Mouse (Mus musculus) cerebellum, adult 2 months (tissue): ENCODE results near the gene Rpl11. TPM values are rescaled to one million over a fixed set of nuclear protein-coding genes. Genes with fewer than 3 reads are reported as not detected.
"Not testable (repeated sequence)": the region's sequence is repeated elsewhere in the genome, so short reads cannot be mapped to it uniquely, and the experiment has no call there.

Experiments used
- DNase-seq, 2 experiments: peaks; one replicate each; pipeline ENCODE4 v3.0.0; 2021
- H3K27ac ChIP-seq: fragments of 200-500 bp; 2 replicates; pipeline ENCODE4 v1.5.1; 2012; ENCODE audit warnings: low read length, control low read depth, inconsistent platforms; ENCODE audit not compliant: insufficient read depth
- H3K27me3 ChIP-seq: fragments of 200-500 bp; 2 replicates; pipeline ENCODE4 v1.6.1; 2012; ENCODE audit warnings: inconsistent platforms, mild to moderate bottlenecking, low read length, moderate library complexity; ENCODE audit not compliant: control insufficient read depth, insufficient read depth
- H3K4me1 ChIP-seq: fragments of 200-500 bp; 2 replicates; pipeline ENCODE4 v1.6.1; 2011; ENCODE audit warnings: low read length; ENCODE audit not compliant: control insufficient read depth, insufficient read depth
- H3K4me3 ChIP-seq: fragments of 200-500 bp; replicated peaks from 2 replicates; pipeline ENCODE3; 2011; ENCODE audit warnings: mild to moderate bottlenecking, low read depth, low read length, control low read depth; ENCODE audit not compliant: insufficient read depth
- CTCF ChIP-seq: fragments of 200-500 bp; IDR thresholded peaks from 2 replicates; pipeline ENCODE4 v1.5.1; 2011; ENCODE audit warnings: low read depth, mild to moderate bottlenecking, control low read depth, low read length, moderate library complexity, borderline replicate concordance; ENCODE audit not compliant: insufficient read depth
- POLR2A ChIP-seq: fragments of 200-500 bp; IDR thresholded peaks from 2 replicates; pipeline ENCODE4 v1.6.1; 2011; ENCODE audit warnings: low read length, control low read depth, borderline replicate concordance; ENCODE audit not compliant: insufficient read depth
- WGBS: fragments of 180-500 bp; shearing (Covaris S2); methylation state at CpG from one replicate; pipeline ENCODE4 v1.1.7; 2018; 5-methylcytosine and 5-hydroxymethylcytosine counted together
- polyA plus RNA-seq: library from polyadenylated mRNA; depleted of rRNA; stranded (reverse); fragments of >200 nt; gene quantifications from 2 replicates; pipeline ENCODE4 v1.2.3, GENCODE M21; 2012

Gene Rpl11
- polyA plus RNA-seq, 1 experiment: 481 TPM

DNA sequence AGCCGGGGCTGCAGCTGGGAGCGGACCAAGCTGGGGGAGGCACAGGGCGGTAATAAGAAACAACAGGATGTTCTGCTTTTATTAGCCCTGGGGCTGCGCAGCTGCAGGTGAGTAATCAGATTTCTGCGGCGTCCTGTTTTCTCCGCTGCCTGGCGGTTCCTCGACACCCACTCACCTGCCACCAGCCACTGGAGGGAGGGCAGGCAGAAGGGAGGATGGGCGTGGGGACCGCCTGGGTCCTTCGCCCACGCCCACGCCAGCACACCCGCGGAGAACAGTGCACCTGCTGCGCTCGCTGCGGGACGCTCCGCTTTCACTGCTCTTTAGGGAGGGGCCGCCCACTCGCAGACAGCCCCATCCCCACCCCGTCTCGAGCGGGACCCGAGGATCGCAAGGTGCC lies 28.5 kb upstream of the Rpl11 start:
- DNase-seq: no peak
- no peaks in the 10 kb centered on the region; the same call in 1 of the 2 replicates for H3K4me1 ChIP-seq
- no peaks in the 10 kb centered on the region for H3K27me3 ChIP-seq
- TF ChIP-seq CTCF (no peak), POLR2A (no peak)
- H3K4me3 ChIP-seq: no peak overlapping the region
- WGBS: 8% methylated on average over 28 of the region's 28 CpGs
- H3K27ac ChIP-seq: no peak overlapping the region

DNA sequence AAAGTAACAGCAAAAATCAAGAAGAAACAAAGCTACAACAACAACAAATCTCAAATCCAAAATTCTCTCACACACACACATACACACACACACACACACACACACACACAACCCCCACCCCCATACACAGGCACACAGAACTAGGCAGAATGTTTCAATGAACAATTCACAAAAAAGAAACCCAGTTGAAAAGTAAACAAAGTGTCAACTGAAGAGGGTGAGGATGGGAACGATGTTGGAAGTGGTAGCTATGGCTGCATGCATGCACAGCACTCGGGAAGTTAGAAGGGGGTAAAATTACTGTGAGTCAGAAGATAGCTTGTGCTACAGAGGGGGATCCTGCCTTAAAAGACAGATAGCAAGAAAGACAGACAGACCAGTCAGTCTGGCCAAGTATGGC lies 25.4 kb upstream of the Rpl11 start:
- H3K27me3 ChIP-seq: no peaks in the 10 kb centered on the region
- H3K27ac ChIP-seq: no peak overlapping the region
- no peak overlapping the region for H3K4me3 ChIP-seq
- DNase-seq: no peak
- 64% methylated on average over 2 of the region's 2 CpGs for WGBS
- H3K4me1 ChIP-seq: no peaks in the 10 kb centered on the region; the same call in 1 of the 2 replicates
- TF ChIP-seq CTCF (no peak), POLR2A (no peak)

DNA sequence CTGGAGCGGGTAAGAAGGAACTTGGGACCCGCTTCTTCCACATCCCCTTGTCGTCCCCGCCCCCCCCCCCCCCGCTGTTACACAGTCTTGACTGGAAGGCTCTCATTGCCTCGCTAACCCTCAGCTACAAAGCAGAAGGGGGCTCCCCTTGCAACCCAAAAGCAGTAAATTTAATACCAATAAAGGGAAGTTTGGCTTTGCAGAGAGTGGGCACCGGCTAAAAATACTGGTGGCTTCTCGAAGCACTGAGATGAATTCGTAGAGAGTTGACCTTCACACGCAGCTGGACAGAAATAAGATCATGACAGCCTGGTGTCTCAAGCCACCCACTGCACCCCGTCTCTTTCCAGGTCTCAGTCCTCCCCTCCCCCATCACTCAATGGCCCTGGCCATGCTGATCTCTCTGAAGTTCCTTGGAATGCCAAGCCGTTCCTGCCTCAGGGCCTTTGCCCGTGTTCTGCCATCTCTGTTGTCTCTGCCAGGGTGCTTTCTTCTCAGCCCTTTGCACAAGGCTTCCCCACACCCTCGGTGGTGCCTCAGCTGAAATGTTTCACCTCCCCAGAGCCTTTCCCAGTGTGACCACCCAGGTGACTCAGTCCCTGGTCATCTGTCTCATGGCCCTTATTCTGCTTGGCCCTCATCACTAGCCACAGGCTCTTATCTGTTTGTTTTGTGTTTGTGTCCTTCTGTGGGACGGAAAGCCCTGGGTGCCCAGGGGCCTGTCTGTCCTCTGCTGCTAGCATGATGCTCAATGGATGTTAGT lies 23.7 kb upstream of the Rpl11 start:
- no peak overlapping the region for H3K27ac ChIP-seq
- H3K4me1 ChIP-seq: no peaks in the 10 kb centered on the region; the same call in 1 of the 2 replicates
- no peak overlapping the region for H3K4me3 ChIP-seq
- WGBS: 71% methylated on average over 15 of the region's 15 CpGs
- no peaks in the 10 kb centered on the region for H3K27me3 ChIP-seq
- TF ChIP-seq POLR2A (no peak), CTCF (no peak)
- no peak for DNase-seq

DNA sequence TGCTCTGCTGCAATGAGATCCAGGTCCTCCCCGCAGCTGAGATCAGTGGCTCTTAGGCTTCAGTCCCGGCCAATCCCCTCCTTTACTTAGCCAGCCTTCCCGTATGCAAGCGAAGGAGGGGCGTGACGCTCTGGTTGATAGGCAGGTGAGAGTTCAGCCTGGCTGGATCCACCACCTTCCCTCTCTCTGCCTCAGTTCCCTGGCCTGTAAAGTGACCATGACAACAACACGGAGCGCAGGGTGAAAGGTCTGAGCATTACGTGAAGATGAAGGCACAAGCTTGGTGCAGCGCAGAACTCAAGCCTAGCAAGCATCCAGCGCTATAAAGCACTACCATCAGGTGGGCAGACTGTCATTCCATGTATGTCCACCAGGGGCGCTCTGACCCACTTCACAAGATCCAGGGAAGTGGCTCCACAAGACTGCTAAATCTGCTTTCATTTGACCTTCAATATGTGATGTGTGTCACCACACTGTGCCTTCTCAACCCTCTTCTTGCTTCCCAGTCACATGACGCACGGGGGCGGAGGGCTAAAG lies 18.0 kb upstream of the Rpl11 start:
- no peak overlapping the region for H3K27ac ChIP-seq
- no peaks in the 10 kb centered on the region for H3K27me3 ChIP-seq
- no peak overlapping the region for H3K4me3 ChIP-seq
- WGBS: 6% methylated on average over 15 of the region's 15 CpGs
- DNase-seq: peak; percentile 51 to 74
- 0 out of 2 replicates have a peak, but pooled peaks cover 5% of the 10 kb centered on the region for H3K4me1 ChIP-seq
- TF ChIP-seq POLR2A (no peak), CTCF (peak; percentile 95)

DNA sequence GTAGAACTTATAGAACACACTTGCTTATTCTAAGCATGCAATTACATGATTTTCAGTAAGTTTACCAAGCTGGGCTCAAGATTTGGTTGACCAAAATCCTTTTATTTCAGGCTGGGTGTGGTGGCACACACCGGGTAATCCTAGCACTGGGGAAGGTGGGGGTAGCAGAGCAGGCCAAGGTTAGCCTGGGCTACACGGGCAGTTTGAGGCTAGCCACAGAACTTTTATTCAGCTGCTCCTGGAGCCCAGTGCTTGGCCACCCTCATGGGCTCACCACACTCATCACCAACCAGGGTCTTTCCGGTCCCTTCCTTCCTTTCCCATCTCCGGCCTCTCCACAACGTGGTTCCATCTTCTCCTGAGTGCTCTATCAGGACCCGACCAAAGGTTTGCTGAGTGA lies 17.4 kb upstream of the Rpl11 start:
- 0 out of 2 replicates have a peak, but pooled peaks cover 5% of the 10 kb centered on the region for H3K4me1 ChIP-seq
- no peak for TF ChIP-seq CTCF
- no peak for DNase-seq
- 64% methylated on average over 6 of the region's 6 CpGs for WGBS
- no peaks in the 10 kb centered on the region for H3K27me3 ChIP-seq
- H3K4me3 ChIP-seq: no peak overlapping the region
- no peak overlapping the region for H3K27ac ChIP-seq

DNA sequence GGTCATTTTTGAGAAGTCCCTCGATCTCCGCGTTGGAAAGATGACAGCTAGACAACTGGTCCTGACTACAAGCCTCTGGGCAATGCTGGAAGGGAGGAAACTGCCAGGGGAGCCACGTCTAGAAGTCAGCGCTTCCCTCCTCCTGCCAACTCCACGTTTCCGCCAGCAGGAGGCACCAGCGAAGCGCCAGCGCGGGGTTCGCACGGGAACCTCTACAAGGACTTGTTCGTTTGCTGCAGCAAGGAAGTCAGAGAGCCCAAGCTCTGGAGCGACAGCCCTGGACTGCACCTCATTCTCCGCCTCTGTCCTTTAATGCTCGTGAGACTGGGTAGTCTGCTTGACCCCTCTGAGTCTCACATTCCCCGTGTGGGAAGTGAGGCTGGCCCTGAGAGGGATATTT lies 16.7 kb upstream of the Rpl11 start:
- 0 out of 2 replicates have a peak, but pooled peaks cover 5% of the 10 kb centered on the region for H3K4me1 ChIP-seq
- WGBS: 4% methylated on average over 18 of the region's 18 CpGs
- no peaks in the 10 kb centered on the region for H3K27me3 ChIP-seq
- H3K27ac ChIP-seq: no peak overlapping the region
- TF ChIP-seq CTCF (peak; percentile 79), POLR2A (no peak)
- no peak overlapping the region for H3K4me3 ChIP-seq
- DNase-seq: peak; percentile 47 to 53

DNA sequence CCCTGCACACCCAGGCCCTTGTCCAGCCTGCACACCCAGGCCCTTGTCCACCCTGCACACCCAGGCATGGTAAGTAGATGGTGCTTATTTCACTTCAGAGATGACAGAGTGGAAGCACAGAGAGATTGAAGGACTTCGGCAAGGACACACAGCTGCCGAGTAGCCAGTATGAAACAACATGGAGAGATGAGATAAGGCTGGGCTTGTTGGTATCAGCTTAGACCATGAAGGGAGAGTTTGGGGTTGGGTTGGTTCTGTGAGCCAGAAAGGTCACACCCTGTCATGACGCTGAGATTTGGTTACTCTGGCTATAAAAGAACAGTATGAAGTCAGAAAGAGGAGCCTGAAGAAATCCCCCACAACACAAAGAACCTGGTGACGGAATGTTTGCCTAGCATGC lies 16.1 kb upstream of the Rpl11 start:
- 0 out of 2 replicates have a peak, but pooled peaks cover 5% of the 10 kb centered on the region for H3K4me1 ChIP-seq
- H3K27me3 ChIP-seq: no peaks in the 10 kb centered on the region
- DNase-seq: no peak
- H3K27ac ChIP-seq: no peak overlapping the region
- H3K4me3 ChIP-seq: no peak overlapping the region
- no peak for TF ChIP-seq CTCF
- TF ChIP-seq POLR2A: no peak
- 74% methylated on average over 4 of the region's 4 CpGs for WGBS

DNA sequence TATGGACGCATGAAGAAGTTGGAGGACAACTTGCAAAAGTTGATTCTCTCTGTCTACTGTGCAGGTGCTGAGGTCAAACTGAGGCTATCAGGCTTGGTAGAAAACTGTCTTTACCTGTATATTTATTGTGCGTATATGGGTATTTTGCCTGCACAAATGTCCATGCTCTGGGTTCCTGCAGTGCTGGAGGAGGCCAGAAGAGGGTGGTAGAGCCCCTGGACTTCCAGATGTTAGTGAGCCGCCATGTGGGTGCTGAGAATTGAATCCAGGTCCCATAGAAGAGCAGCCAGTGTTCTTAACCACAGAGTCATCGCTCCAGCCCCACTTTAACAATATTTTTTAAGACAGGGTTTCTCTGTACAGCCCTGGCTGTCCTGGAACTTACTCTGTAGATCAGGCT lies 9.9 kb upstream of the Rpl11 start:
- no peak overlapping the region for H3K4me3 ChIP-seq
- H3K4me1 ChIP-seq: no peaks in the 10 kb centered on the region
- no peaks in the 10 kb centered on the region for H3K27me3 ChIP-seq
- H3K27ac ChIP-seq: no peak overlapping the region
- TF ChIP-seq POLR2A (no peak), CTCF (no peak)
- 97% methylated on average over 4 of the region's 4 CpGs for WGBS
- no peak for DNase-seq

DNA sequence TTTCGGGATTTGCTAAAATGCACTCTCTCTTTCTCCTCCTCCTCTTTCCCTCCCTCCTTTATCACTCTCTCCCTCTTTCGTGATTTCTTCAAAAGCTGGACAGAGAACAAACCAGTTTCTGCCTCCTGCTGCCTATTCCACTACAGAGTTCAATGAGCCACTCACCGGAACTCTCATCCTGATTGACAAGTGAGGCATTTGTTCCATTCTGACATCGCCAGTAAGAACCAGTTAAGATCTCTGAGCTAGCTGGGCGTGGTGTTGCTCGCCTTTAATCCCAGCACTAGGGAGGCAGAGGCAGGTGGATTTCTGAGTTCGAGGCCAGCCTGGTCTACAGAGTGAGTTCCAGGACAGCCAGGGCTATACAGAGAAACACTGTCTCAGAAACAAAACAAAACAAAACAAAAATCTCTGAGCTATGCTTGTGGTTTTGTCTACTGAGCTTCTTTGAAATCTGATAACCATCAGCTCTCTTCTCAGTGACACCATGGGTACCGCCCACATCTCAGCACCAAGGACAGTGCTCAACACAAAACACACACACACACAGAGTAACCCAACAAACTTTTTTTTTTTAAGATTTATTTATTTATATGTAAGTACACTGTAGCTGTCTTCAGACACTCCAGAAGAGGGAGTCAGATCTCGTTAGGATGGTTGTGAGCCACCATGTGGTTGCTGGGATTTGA lies 6.7 kb upstream of the Rpl11 start:
- not testable (repeated sequence) for DNase-seq, H3K27ac ChIP-seq, H3K4me3 ChIP-seq, H3K4me1 ChIP-seq, H3K27me3 ChIP-seq
- WGBS: 63% methylated on average over 9 of the region's 9 CpGs
